Mouse (Mus musculus) gonadal fat pad, adult 2 months (tissue): ENCODE measurements around the gene Sdhaf1. TPM values are rescaled to one million over a fixed set of nuclear protein-coding genes. Genes with fewer than 3 reads are reported as not detected.

ENCODE experiments used
- DNase-seq: peaks from one replicate; pipeline ENCODE4 v3.0.0-alpha.2; 2012; ENCODE audit warnings: low read depth
- polyA plus RNA-seq: library from polyadenylated mRNA; depleted of rRNA; stranded (reverse); fragments of >200 nt; gene quantifications from 2 replicates; pipeline ENCODE4 v1.2.3, GENCODE M21; 2012; rRNA removed

Gene Sdhaf1
- polyA plus RNA-seq, 1 experiment = 16.8 TPM

DNA sequence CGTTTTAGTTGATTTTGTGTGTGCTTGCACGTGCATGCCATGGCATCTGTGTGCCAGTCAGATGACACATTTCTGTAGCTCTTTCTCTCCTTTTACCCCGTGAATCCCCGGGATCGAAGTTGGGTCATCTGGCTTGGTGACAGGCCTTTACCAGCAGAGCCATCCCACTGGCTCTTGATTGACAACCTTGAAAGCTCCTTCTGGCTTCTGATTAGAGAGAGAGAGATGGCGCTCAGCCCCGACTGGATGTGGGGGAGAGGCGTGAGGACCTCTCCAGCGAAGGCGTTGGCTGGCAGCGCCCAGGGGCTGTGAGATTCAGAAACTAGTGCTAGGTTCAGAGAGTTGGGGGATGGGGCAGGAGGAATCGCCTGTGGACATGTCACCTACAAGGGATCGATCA lies 29.9 kb downstream of the Sdhaf1 start:
- DNase-seq = no peak

DNA sequence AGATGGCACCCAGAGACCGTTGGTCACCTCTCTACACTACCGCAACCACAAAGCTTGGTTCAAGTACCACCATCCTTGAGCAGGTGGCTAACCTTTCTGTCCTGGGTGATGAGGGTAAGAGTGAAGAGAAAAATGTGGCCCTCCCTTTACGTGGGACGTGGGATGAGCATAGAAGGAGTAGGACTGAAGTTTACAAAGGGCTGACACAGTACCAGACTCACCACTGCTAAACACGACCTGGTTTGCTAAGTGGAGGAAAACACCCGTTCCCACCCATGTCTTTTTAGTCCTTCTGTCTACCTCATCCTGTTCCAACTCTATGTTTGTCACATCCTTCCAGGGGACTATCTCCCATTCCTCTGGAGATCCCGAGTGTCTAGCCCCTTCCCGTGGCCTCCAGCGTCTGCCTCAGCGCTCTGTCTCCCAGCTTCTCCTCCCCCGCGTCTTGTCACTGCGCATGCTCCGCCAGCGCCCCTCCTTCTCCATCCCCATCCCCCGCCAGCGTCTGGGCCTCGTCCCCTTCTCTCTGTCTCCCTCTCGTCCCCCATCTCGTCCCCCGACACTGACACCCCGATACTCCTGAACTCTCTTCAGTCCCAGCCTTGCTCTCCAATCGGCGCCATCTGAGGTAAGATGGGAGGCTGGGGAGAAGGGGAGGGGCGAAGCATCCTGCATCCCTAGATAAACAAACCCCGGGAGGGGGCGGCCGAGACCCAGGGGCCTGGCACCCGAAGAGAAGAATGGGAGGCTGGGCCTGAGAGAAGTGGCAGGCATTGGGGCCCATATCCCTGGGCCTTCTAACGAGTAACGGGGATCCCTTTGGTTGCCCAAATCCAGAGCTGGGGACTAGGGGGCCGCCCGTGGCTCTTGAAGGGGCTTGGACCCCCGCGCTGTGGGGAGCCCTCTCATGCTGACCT lies 32.2 kb downstream of the Sdhaf1 start, which contains the start of gene Clip3:
Clip3 (plus strand) TSS at position 514 of the 917 bp plus-strand sequence.
- no peak for DNase-seq

DNA sequence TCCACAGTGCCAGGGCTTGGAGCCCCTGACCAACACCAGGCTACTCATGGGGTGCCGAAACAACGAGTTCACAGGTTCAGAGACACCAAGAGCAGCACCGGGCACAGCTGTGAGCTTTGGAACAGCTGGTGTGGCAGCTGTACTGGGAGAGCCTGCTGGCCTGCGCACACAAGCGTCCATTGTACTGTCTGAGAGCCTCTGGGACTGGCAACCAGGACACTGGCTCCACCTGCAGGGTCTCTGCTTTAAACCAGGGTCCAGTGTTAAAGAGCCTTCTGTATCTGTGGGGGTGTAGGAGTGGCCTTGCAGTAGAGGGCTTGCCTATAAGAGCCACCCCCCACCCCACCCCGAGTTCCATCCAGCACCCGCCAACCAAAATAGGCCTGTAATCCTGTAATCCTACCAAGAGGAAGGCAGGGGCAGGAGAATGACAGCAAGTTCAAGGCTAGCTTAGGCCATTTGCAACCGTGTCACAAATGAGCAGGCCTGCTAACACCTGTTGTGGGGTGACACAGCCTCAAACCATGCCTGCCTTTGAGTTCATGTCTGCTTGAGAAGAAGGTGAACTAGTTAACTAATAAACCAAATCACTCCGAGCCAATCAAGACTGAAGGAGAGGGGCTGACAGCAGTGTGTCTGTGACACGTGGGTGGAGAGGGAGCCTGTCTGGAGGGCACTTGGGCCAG lies 33.8 kb downstream of the Sdhaf1 start:
- DNase-seq = no peak

DNA sequence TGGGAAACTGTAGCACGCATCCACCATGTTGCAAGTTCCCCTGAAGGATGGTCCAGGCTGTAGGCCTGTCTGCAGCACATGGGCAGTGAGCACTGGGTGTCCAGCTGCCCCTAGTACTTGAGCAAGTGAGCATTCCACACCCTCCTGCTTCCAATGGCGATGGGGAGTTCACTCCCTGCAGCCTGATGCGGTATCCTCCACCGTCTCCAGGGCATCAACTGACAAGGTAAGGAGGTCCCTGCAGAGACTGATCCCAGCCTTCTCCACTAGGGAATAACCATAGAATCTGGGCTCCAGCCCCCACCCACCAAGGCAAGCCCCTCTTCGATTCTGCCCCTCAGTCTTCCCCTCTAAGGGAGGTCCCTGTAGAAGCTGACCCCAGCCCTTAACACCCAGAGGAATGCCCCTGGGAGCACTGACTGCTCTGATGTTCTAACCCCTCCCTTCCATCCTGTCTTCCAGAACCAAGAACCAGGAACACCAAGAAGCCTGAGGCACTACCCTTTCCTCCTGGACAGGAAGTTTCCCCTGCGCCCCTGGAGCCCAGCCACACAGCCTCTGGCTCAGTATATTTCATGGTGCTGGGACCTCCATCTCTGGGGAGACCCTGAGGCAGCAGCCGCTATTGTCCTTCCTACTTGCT lies 34.5 kb downstream of the Sdhaf1 start:
- no peak for DNase-seq

DNA sequence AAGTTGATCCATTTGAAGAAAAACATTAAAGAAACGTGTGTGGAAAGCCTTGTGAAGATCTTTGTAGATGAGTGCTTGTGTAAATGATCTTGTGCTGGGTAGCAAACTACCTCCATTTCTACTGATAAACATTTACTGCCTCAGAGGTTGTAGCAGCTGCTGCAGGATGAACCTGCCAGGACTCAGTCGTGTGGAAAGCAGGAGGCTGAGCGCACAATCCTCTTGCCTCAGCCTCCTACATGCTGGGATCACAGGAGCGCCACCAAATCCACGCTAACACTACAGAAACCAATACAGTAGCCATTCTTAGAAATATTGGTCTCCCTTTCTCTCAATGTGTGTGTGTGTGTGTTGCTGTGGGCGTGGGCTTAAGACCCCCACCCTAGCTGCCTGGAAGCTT lies 35.6 kb downstream of the Sdhaf1 start:
- no peak for DNase-seq

DNA sequence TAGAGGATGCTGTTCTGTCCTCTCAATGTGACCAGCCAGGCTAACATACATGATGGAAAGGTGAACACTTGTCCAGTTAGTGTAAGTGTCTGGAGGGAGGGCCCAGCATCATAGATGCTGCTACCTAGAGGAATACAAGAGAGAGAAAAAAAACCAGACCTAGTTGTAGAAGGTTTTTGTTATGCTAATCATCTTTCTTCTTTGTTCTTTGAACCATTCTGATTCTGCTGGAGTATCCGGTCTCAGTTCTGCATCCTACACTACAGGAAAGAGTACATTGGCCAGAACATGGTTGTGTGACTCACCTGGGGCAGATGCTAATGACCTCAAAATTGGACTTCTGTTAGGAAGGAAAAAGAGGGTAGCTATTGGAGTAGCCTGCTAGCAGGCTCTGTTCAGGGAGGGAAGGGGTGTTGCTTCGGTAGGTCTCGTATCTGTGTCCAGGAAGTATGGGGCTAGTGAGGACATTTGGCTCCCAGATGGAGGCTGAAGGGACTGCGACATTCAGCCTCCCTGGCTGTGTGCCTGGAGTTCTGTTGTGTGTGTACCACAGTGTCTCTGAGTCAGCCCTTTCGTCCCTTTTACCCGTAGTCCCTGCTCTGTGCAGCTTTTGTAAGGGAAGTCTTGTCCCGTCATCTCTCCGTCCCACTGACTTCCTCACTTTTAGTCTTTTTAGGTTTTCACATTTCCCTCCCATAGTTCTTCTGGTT lies 36.8 kb downstream of the Sdhaf1 start:
- no peak for DNase-seq

DNA sequence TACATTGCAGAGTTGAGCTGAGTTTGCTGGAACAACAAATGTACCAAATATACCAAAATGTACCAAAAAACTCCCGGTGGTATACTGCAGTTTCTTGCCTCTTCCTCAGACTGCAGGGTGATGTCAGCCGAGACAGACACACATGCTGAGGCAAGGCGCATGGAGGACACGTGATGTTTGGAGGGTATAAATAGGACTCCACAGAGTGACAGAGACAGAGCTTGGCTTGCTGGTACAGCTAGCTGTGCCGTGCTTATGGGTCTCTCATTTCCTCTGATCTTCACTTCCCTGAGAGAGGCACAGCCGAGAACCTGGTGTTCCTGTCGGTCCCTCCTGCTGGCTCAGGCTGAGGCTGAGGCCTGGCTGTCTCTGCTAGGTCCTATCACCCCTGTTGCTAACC lies 41.0 kb downstream of the Sdhaf1 start:
- no peak for DNase-seq

DNA sequence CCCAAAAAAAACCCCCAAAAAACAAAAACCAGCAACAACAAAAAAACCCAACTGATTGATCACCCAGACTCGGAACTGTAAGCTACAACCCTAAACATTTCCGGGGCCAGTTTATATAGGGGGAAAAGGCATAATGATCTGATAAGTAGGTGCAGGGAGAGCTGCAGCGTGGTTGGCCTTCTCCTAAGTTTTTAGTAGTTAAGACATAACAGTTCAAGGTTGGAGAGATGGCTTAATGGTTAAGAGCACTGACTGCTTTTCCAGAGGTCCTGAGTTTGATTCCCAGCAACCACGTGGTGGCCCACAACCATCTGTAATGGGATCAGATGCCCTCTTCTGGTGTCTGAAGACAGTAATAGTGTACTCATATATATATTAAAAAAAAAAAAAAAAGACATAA lies 42.2 kb downstream of the Sdhaf1 start:
- no peak for DNase-seq

DNA sequence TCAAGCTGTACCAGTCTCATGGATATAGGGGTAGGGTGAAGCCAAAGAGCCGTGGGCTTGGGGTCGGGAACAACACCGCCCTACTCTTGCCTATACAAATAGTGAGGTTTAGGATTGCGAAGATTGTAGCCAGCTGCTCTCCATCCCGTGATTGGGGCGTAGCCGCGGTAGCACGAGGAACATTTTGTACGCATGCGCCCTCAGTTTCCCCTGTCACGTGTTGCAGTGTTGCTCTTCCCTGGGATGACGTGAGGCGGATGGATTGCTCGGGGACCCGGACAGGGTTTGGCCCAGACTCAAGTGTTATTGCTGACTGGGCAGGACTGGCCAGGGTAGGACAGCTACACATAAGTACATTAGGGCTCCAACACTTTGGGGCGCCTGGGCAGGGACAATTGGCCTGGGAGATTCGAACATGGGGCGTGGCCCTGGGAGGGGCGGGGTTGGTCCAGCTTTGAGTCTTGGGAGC lies 43.0 kb downstream of the Sdhaf1 start:
- DNase-seq = peak; percentile 20

DNA sequence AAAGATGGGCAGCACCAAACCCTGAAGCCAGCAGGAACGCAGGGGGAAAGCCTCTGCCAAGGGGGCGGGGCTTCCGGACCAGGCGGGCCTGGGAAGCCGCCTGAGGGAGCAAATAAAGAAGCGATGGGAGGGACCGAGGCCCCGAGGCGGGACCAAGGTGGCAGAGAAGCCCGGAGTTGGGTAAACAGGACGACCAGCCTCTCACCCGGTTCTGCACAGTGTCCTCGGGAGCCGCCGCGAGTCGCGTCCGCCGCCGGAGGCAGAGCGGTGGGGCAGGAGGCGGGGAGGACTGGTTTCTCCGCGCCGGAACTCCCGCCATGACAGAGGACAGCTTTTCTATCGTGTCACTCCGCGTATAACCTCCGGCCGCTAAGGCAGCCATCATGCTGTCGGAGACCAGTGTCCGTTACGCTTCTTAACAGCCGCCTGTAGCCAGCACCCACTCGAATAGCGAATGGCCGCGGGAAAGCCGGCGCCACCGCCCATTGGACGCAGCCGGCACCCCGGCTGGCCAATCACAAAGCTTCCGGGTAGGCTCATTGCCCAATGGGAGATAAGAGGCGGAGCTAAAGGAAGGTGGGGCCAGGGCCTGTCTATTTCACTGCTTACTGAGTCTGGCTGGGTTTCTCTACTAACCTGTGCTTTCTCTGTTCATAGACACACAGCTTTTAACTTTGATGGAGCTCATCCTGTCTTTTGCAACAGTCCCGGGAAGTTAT lies 43.6 kb downstream of the Sdhaf1 start, which contains the start of the genes Thap8 and Wdr62:
Thap8 (plus strand) TSS at position 144 of the 719 bp plus-strand sequence.
Wdr62 (minus strand) TSS at position 469 of the 719 bp plus-strand sequence.
- DNase-seq = peak; percentile 45

DNA sequence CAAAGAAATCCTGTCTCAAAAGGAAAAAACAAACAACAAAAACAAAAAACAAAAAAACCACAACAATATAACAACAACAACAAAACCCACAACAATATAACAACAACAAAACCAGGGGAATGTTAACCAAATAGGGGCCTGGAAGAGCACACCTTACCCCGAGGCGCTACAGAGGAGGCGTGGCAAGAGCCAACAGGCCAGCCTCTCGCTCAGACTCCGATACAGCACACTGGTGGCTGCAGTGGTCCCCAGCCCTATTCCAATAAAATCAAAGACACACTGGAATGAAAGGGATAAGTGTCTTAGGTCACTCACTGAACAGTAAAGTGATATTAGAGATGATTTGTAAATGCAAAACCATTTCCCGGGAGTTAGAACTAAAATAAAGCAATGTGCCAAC lies 44.2 kb downstream of the Sdhaf1 start:
- DNase-seq = no peak

DNA sequence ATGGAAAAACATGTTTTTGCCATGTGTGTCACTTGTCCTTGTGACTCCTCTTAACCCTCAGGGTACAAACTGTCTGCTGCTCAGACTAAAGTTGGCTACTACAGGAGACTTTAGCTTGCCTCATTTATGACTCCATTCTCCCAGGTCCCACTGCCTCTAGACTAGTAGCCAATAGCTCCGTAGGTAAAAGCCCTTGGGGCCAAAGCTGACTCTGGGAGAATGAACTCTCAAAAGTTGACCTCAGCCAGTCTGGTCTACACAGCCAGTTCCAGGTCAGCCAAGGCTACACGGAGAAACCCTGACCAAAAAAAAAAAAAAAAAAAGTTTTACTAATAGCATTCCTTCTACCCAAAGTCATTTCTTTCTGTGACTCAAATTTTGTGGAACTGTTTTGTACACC lies 44.8 kb downstream of the Sdhaf1 start:
- no peak for DNase-seq

DNA sequence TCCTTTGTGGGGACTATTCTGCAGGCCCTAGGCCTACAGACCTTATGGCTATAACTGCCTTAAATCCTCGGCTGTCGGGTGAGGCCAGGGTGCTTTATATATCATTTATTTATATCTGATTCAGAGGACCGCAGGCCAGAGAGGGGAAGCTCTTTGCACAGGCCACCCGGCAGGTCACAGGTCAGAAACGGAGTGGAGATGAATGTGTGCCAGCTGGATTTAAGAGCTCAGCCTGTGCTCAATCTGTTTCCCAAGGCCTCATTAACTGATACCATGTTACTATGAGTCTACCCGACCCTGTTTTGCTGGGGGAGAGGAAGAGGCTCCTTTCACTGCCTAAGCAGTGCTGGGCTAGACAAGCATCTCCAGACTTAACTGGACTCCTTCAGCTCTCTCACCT lies 49.3 kb downstream of the Sdhaf1 start:
- DNase-seq = no peak

Other genes starting within 250 kb of the Sdhaf1 start
- 0.15 and 0.46 TPM in 2 replicates for gene Gm26920, start 233.5 kb downstream of the Sdhaf1 start, polyA plus RNA-seq
- gene Zfp566, start 233.4 kb downstream of the Sdhaf1 start, polyA plus RNA-seq = 2.9 and 3.0 TPM in 2 replicates
- 16.3 and 16.5 TPM in 2 replicates for gene Zfp260, start 229.1 kb downstream of the Sdhaf1 start, polyA plus RNA-seq
- gene Zfp382, start 202.0 kb downstream of the Sdhaf1 start, polyA plus RNA-seq = 0.82 and 2.0 TPM in 2 replicates
- 16.4 and 18.3 TPM in 2 replicates for gene Zfp146, start 154.1 kb downstream of the Sdhaf1 start, polyA plus RNA-seq
- gene Cox7a1, start 139.8 kb downstream of the Sdhaf1 start, polyA plus RNA-seq = 7.4 and 16.8 TPM in 2 replicates
- 854 and 1,031 TPM in 2 replicates for gene Capns1, start 125.1 kb downstream of the Sdhaf1 start, polyA plus RNA-seq
- gene Polr2i, start 91.9 kb downstream of the Sdhaf1 start, polyA plus RNA-seq = 127 and 134 TPM in 2 replicates
- 63.0 and 64.8 TPM in 2 replicates for gene Tbcb, start 91.6 kb downstream of the Sdhaf1 start, polyA plus RNA-seq
- gene Ovol3, start 88.2 kb downstream of the Sdhaf1 start, polyA plus RNA-seq = not detected in 2 replicates
- 0.96 and 1.3 TPM in 2 replicates for gene Thap8, start 43.8 kb downstream of the Sdhaf1 start, polyA plus RNA-seq
- gene Wdr62, start 43.5 kb downstream of the Sdhaf1 start, polyA plus RNA-seq = 28.2 and 30.8 TPM in 2 replicates
- 6.3 and 12.5 TPM in 2 replicates for gene Clip3, start 32.2 kb downstream of the Sdhaf1 start, polyA plus RNA-seq
- 102 and 105 TPM in 2 replicates for gene Alkbh6, start 15.2 kb downstream of the Sdhaf1 start, polyA plus RNA-seq
- gene Syne4, start 9.1 kb downstream of the Sdhaf1 start, polyA plus RNA-seq = 5.4 and 7.2 TPM in 2 replicates
- gene E130208F15Rik, start 2.2 kb downstream of the Sdhaf1 start, polyA plus RNA-seq = 1.1 and 1.7 TPM in 2 replicates
- 2.6 and 3.8 TPM in 2 replicates for gene Lrfn3, start 38.9 kb upstream of the Sdhaf1 start, polyA plus RNA-seq
- gene Tyrobp, start 89.9 kb upstream of the Sdhaf1 start, polyA plus RNA-seq = 156 and 182 TPM in 2 replicates
- gene Hcst, start 96.0 kb upstream of the Sdhaf1 start, polyA plus RNA-seq = 6.8 and 10.8 TPM in 2 replicates
- gene Nfkbid, start 97.8 kb upstream of the Sdhaf1 start, polyA plus RNA-seq = 1.8 and 2.6 TPM in 2 replicates
- gene Aplp1, start 121.6 kb upstream of the Sdhaf1 start, polyA plus RNA-seq = 2.5 and 5.4 TPM in 2 replicates
- not detected in 2 replicates for gene Kirrel2, start 133.8 kb upstream of the Sdhaf1 start, polyA plus RNA-seq
- gene Nphs1, start 134.4 kb upstream of the Sdhaf1 start, polyA plus RNA-seq = not detected in 2 replicates
- 0.19 and 0.20 TPM in 2 replicates for gene Prodh2, start 169.7 kb upstream of the Sdhaf1 start, polyA plus RNA-seq
- 9.3 and 13.5 TPM in 2 replicates for gene Arhgap33, start 211.2 kb upstream of the Sdhaf1 start, polyA plus RNA-seq
- gene Hspb6, start 228.3 kb upstream of the Sdhaf1 start, polyA plus RNA-seq = 68.9 and 72.1 TPM in 2 replicates
- gene Proser3, start 228.4 kb upstream of the Sdhaf1 start, polyA plus RNA-seq = 13.3 and 13.9 TPM in 2 replicates
- 28.9 and 31.8 TPM in 2 replicates for gene Lin37, start 235.9 kb upstream of the Sdhaf1 start, polyA plus RNA-seq
- 46.8 and 55.9 TPM in 2 replicates for gene U2af1l4, start 239.4 kb upstream of the Sdhaf1 start, polyA plus RNA-seq
- 1.4 and 1.6 TPM in 2 replicates for gene Gm49396, start 239.4 kb upstream of the Sdhaf1 start, polyA plus RNA-seq
- gene Psenen, start 239.7 kb upstream of the Sdhaf1 start, polyA plus RNA-seq = 134 and 146 TPM in 2 replicates
- 4.0 and 5.0 TPM in 2 replicates for gene Igflr1, start 241.5 kb upstream of the Sdhaf1 start, polyA plus RNA-seq